Mouse (Mus musculus) lung, postnatal 0 days (tissue): ENCODE measurements around the gene Herpud1.

Experiments
- CTCF ChIP-seq: IDR thresholded peaks from 2 replicates; pipeline ENCODE4 v1.5.1; 2016; ENCODE audit warnings: antibody characterized with exemption, mild to moderate bottlenecking
- EP300 ChIP-seq: IDR thresholded peaks from 2 replicates; pipeline ENCODE4 v1.6.1; 2016; ENCODE audit warnings: antibody characterized with exemption, mild to moderate bottlenecking, control low read depth

GRCm38 (mm10) chr8:94432212-94432611 lies 46.0 kb downstream of the Herpud1 start:
- TF ChIP-seq CTCF: no peak
- no peak for TF ChIP-seq EP300
